Mouse (Mus musculus): ENCODE results near the gene Rbm8a2.
A peak's percentile ranks its signal among the peaks of the same experiment; 100 is the strongest.
"Not testable (repeated sequence)": the region's sequence is repeated elsewhere in the genome, so short reads cannot be mapped to it uniquely, and the experiment has no call there.

Rbm8a2 gene

GRCm38 (mm10) chr1:175979014-175979413, at the start of gene Rbm8a2:
TSS of gene Rbm8a2 (minus strand) at chr1:175979114.
- not testable (repeated sequence) for DNase-seq (ENCODE audit: low spot score)

GRCm38 (mm10) chr1:176028397-176028796, 49.5 kb upstream of the Rbm8a2 start:
- no peak for DNase-seq (ENCODE audit: low spot score)

- DNase-seq (ENCODE audit: low spot score) = no peak
Observed at GRCm38 (mm10) chr1:176024501-176024900, 45.6 kb upstream of the Rbm8a2 start.

- no peak for DNase-seq (ENCODE audit: low spot score)
Observed at GRCm38 (mm10) chr1:176018523-176018922, 39.6 kb upstream of the Rbm8a2 start.

- DNase-seq (ENCODE audit: low spot score) = no peak
Observed at GRCm38 (mm10) chr1:176016076-176016475, 37.2 kb upstream of the Rbm8a2 start.

GRCm38 (mm10) chr1:176013497-176014268, 34.8 kb upstream of the Rbm8a2 start:
- DNase-seq (ENCODE audit: low spot score) = no peak

GRCm38 (mm10) chr1:176011535-176011934, 32.6 kb upstream of the Rbm8a2 start:
- no peak for DNase-seq (ENCODE audit: low spot score)

GRCm38 (mm10) chr1:176011072-176011471, 32.2 kb upstream of the Rbm8a2 start:
- DNase-seq (ENCODE audit: low spot score) = no peak

GRCm38 (mm10) chr1:176008411-176008810, 29.5 kb upstream of the Rbm8a2 start:
- DNase-seq (ENCODE audit: low spot score) = no peak

- DNase-seq (ENCODE audit: low spot score) = no peak
Observed at GRCm38 (mm10) chr1:176000599-176000998, 21.7 kb upstream of the Rbm8a2 start.

GRCm38 (mm10) chr1:175997076-175997651, 18.2 kb upstream of the Rbm8a2 start:
- DNase-seq (ENCODE audit: low spot score) = no peak

- no peak for DNase-seq (ENCODE audit: low spot score)
Observed at GRCm38 (mm10) chr1:175988912-175989311, 10.0 kb upstream of the Rbm8a2 start.

- DNase-seq (ENCODE audit: low spot score) = no peak
Observed at GRCm38 (mm10) chr1:175988448-175988847, 9.5 kb upstream of the Rbm8a2 start.

- no peak for DNase-seq (ENCODE audit: low spot score)
Observed at GRCm38 (mm10) chr1:175970710-175971109, 8.2 kb downstream of the Rbm8a2 start.

- no peak for DNase-seq (ENCODE audit: low spot score)
Observed at GRCm38 (mm10) chr1:175967004-175967745, 11.7 kb downstream of the Rbm8a2 start.

GRCm38 (mm10) chr1:175961786-175962185, 17.1 kb downstream of the Rbm8a2 start:
- DNase-seq (ENCODE audit: low spot score) = no peak

GRCm38 (mm10) chr1:175950851-175951250, 28.1 kb downstream of the Rbm8a2 start:
- no peak for DNase-seq (ENCODE audit: low spot score)

GRCm38 (mm10) chr1:175950421-175950820, 28.5 kb downstream of the Rbm8a2 start:
- no peak for DNase-seq (ENCODE audit: low spot score)

- no peak for DNase-seq (ENCODE audit: low spot score)
Observed at GRCm38 (mm10) chr1:175946718-175947315, 32.1 kb downstream of the Rbm8a2 start.

GRCm38 (mm10) chr1:175943168-175943567, 35.7 kb downstream of the Rbm8a2 start:
- no peak for DNase-seq (ENCODE audit: low spot score)

GRCm38 (mm10) chr1:175938731-175939130, 40.2 kb downstream of the Rbm8a2 start:
- DNase-seq (ENCODE audit: low spot score) = no peak

- DNase-seq (ENCODE audit: low spot score) = peak; percentile 5
Observed at GRCm38 (mm10) chr1:175936282-175936737, 42.6 kb downstream of the Rbm8a2 start.

Data from T-cell, adult 2 months (primary cell).